Mouse (Mus musculus): Measurements from ENCODE around the gene Ttyh1. TPM values are rescaled to one million over a fixed set of nuclear protein-coding genes. Genes with fewer than 3 reads are reported as not detected.

The Ttyh1 gene
- polyA plus RNA-seq, 1 experiment from 2014 or later = 3.7 TPM

GRCm38 (mm10) chr7:4163571-4164072, 44.4 kb downstream of the Ttyh1 start:
- Histone ChIP-seq H3K36me3 (ENCODE audit: control insufficient read depth, insufficient read depth) (no peaks in the 10 kb centered on the region), H3K9ac (ENCODE audit: low read depth, low read length) (peak overlapping the region; percentile 72), H3K27ac (ENCODE audit: low read depth, low read length) (peak overlapping the region; percentile 96), H3K4me1 (replicated peaks; ENCODE audit: control insufficient read depth, insufficient read depth, low read length) (no peaks in the 10 kb centered on the region; the same call in 1 of the 2 replicates), H3K9me3 (ENCODE audit: control insufficient read depth) (no peaks in the 10 kb centered on the region), H3K4me2 (replicated peaks; ENCODE audit: low read depth) (peak overlapping the region; percentile 77), H3K27me3 (replicated peaks; ENCODE audit: control insufficient read depth, insufficient read depth, low read length) (no peaks in the 10 kb centered on the region), H3K4me3 (ENCODE audit: low read depth, low read length) (peak overlapping the region; percentile 71)
- peak; percentile 55 for ATAC-seq
- no peak for TF ChIP-seq CTCF (IDR thresholded peaks at IDR 0.05; ENCODE audit: low read depth)
- whole genome bisulfite sequencing = under 1% methylated on average over 11 of the region's 11 CpGs

GRCm38 (mm10) chr7:4164090-4164910, 45.1 kb downstream of the Ttyh1 start, which contains the start of gene Cdc42ep5:
TSS of gene Cdc42ep5 (minus strand) at chr7:4164860.
- Histone ChIP-seq H3K36me3 (ENCODE audit: control insufficient read depth, insufficient read depth) (no peaks in the 10 kb centered on the region), H3K4me2 (replicated peaks; ENCODE audit: low read depth) (peak within 1 kb of the TSS; percentile 77), H3K4me3 (ENCODE audit: low read depth, low read length) (peak within 1 kb of the TSS; percentile 71), H3K9me3 (ENCODE audit: control insufficient read depth) (no peaks in the 10 kb centered on the region), H3K4me1 (replicated peaks; ENCODE audit: control insufficient read depth, insufficient read depth, low read length) (no peaks in the 10 kb centered on the region; the same call in 1 of the 2 replicates), H3K9ac (ENCODE audit: low read depth, low read length) (peak within 1 kb of the TSS; percentile 72), H3K27ac (ENCODE audit: low read depth, low read length) (peak within 1 kb of the TSS; percentile 96), H3K27me3 (replicated peaks; ENCODE audit: control insufficient read depth, insufficient read depth, low read length) (no peaks in the 10 kb centered on the region)
- under 1% methylated on average over 19 of the region's 20 CpGs for WGBS
- no peak for TF ChIP-seq CTCF (IDR thresholded peaks at IDR 0.05; ENCODE audit: low read depth)
- ATAC-seq = peak; percentile 69

- no peaks in the 10 kb centered on the region for H3K27me3 ChIP-seq (replicated peaks; ENCODE audit: control insufficient read depth, insufficient read depth, low read length)
- H3K9me3 ChIP-seq (ENCODE audit: control insufficient read depth) = no peaks in the 10 kb centered on the region
- peak; percentile 58 for ATAC-seq
- H3K4me2 ChIP-seq (replicated peaks; ENCODE audit: low read depth) = peak overlapping the region; percentile 77
- peak overlapping the region; percentile 96 for H3K27ac ChIP-seq (ENCODE audit: low read depth, low read length)
- no peaks in the 10 kb centered on the region for H3K36me3 ChIP-seq (ENCODE audit: control insufficient read depth, insufficient read depth)
- no peaks in the 10 kb centered on the region; the same call in 1 of the 2 replicates for H3K4me1 ChIP-seq (replicated peaks; ENCODE audit: control insufficient read depth, insufficient read depth, low read length)
- H3K4me3 ChIP-seq (ENCODE audit: low read depth, low read length) = peak overlapping the region; percentile 71
- WGBS = 7% methylated on average over 3 of the region's 3 CpGs
- no peak for TF ChIP-seq CTCF (IDR thresholded peaks at IDR 0.05; ENCODE audit: low read depth)
- H3K9ac ChIP-seq (ENCODE audit: low read depth, low read length) = peak overlapping the region; percentile 40; the same call in 1 of the 2 replicates
Measured at GRCm38 (mm10) chr7:4165286-4165685, 46.1 kb downstream of the Ttyh1 start.

GRCm38 (mm10) chr7:4167098-4167497, 47.9 kb downstream of the Ttyh1 start:
- H3K27ac ChIP-seq (ENCODE audit: low read depth, low read length) = peak overlapping the region; percentile 76
- no peaks in the 10 kb centered on the region; the same call in 1 of the 2 replicates for H3K4me1 ChIP-seq (replicated peaks; ENCODE audit: control insufficient read depth, insufficient read depth, low read length)
- no peaks in the 10 kb centered on the region for H3K27me3 ChIP-seq (replicated peaks; ENCODE audit: control insufficient read depth, insufficient read depth, low read length)
- no peaks in the 10 kb centered on the region for H3K36me3 ChIP-seq (ENCODE audit: control insufficient read depth, insufficient read depth)
- ATAC-seq = peak; percentile 24
- H3K9me3 ChIP-seq (ENCODE audit: control insufficient read depth) = no peaks in the 10 kb centered on the region
- no peak for TF ChIP-seq CTCF (IDR thresholded peaks at IDR 0.05; ENCODE audit: low read depth)
- no peak overlapping the region for H3K4me3 ChIP-seq (ENCODE audit: low read depth, low read length)
- 0 out of 2 replicates have a peak overlapping the region, but pooled peaks have one; percentile 0 for H3K4me2 ChIP-seq (replicated peaks; ENCODE audit: low read depth)
- H3K9ac ChIP-seq (ENCODE audit: low read depth, low read length) = no peak overlapping the region

DNA sequence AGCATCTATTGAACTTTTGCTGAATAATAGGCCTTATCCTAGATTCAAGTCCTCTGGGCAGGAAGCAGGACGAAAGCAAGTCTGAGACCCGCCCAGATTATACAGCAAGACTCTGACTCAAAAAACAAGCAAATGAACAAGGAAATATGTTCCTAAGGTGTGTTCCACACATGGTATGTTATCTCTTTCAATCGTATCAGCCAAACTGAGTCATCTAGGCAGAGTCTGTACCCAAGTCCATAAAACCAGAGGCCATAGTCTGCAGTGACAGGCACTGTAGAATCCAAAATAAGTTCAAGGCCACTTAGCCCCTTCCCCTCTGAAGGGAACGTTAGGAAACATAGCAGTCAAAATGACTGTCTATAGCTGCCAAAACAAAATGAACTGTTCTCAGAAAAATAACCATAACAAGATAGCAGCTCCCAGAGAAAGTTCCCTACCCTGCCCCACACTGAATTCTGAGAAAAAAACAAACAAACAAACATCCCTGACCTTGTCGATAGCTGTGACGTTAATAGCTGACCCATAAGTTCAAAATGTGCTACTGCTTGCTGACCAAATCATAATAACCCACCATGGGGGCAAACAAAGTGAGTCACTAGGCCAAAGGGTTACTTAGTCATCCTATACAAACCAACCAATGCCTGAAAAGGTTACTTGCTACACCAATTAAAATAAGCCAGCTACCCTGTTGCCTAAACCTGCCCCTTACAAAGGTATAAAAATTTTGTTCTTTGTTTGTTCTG, 51.2 kb downstream of the Ttyh1 start:
- Histone ChIP-seq H3K27me3 (replicated peaks; ENCODE audit: control insufficient read depth, insufficient read depth, low read length) (no peaks in the 10 kb centered on the region), H3K4me2 (replicated peaks; ENCODE audit: low read depth) (no peak overlapping the region), H3K9ac (ENCODE audit: low read depth, low read length) (no peak overlapping the region), H3K27ac (ENCODE audit: low read depth, low read length) (peak overlapping the region; percentile 70), H3K9me3 (ENCODE audit: control insufficient read depth) (no peaks in the 10 kb centered on the region), H3K4me1 (replicated peaks; ENCODE audit: control insufficient read depth, insufficient read depth, low read length) (no peaks in the 10 kb centered on the region), H3K4me3 (ENCODE audit: low read depth, low read length) (no peak overlapping the region), H3K36me3 (ENCODE audit: control insufficient read depth, insufficient read depth) (no peaks in the 10 kb centered on the region)
- WGBS = 38% methylated on average over 6 of the region's 6 CpGs
- no peak for TF ChIP-seq CTCF (IDR thresholded peaks at IDR 0.05; ENCODE audit: low read depth)
- peak; percentile 81 for ATAC-seq

DNA sequence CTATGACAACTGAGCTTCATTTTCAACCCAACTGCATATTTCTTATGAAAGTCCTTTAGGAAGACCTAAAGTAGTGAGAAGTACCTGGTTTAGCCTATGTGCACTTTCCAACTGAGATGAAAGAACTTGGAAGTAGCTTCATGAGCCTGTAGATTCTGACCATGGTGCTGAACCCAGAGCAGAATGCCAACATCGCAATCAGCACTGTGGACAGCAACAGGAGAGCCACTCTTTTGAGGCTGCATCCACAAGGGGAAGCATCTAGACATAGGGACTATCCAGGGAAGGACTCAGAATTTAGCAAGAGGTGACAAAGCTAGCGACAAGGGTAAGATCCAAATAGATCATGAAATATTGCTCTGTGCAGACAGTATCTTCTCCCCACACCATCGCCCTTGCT, 59.2 kb downstream of the Ttyh1 start:
- H3K4me2 ChIP-seq (replicated peaks; ENCODE audit: low read depth) = no peak overlapping the region
- H3K36me3 ChIP-seq (ENCODE audit: control insufficient read depth, insufficient read depth) = no peaks in the 10 kb centered on the region
- TF ChIP-seq CTCF (IDR thresholded peaks at IDR 0.05; ENCODE audit: low read depth) = peak; percentile 46
- H3K27ac ChIP-seq (ENCODE audit: low read depth, low read length) = no peak overlapping the region
- H3K9ac ChIP-seq (ENCODE audit: low read depth, low read length) = no peak overlapping the region
- no peaks in the 10 kb centered on the region for H3K4me1 ChIP-seq (replicated peaks; ENCODE audit: control insufficient read depth, insufficient read depth, low read length)
- H3K4me3 ChIP-seq (ENCODE audit: low read depth, low read length) = no peak overlapping the region
- no peaks in the 10 kb centered on the region for H3K27me3 ChIP-seq (replicated peaks; ENCODE audit: control insufficient read depth, insufficient read depth, low read length)
- 44% methylated on average over 3 of the region's 3 CpGs for WGBS
- H3K9me3 ChIP-seq (ENCODE audit: control insufficient read depth) = no peaks in the 10 kb centered on the region
- no peak for ATAC-seq

Other genes with a start within 250 kb of the Ttyh1 start
- not detected in 2 replicates for gene Gm14548, start 221.3 kb upstream of the Ttyh1 start, polyA plus RNA-seq (2015; fragmentation: Nextera tagmentation; extraction: Ambion mirVana)
- gene Lilra6, start 203.9 kb upstream of the Ttyh1 start, polyA plus RNA-seq (2015; fragmentation: Nextera tagmentation; extraction: Ambion mirVana) = not detected in 2 replicates
- gene Lair1, start 56.2 kb upstream of the Ttyh1 start, polyA plus RNA-seq (2015; fragmentation: Nextera tagmentation; extraction: Ambion mirVana) = 3.5 and 3.7 TPM in 2 replicates
- 13.8 and 15.2 TPM in 2 replicates for gene Leng8, start 17.6 kb downstream of the Ttyh1 start, polyA plus RNA-seq (2015; fragmentation: Nextera tagmentation; extraction: Ambion mirVana)
- gene Leng9, start 31.0 kb downstream of the Ttyh1 start, polyA plus RNA-seq (2015; fragmentation: Nextera tagmentation; extraction: Ambion mirVana) = 14.1 and 16.0 TPM in 2 replicates
- 120 and 126 TPM in 2 replicates for gene Cdc42ep5, start 45.5 kb downstream of the Ttyh1 start, polyA plus RNA-seq (2015; fragmentation: Nextera tagmentation; extraction: Ambion mirVana)
- 0.37 and 0.47 TPM in 2 replicates for gene Lilra5, start 118.3 kb downstream of the Ttyh1 start, polyA plus RNA-seq (2015; fragmentation: Nextera tagmentation; extraction: Ambion mirVana)
- not detected in 2 replicates for gene Ncr1, start 218.3 kb downstream of the Ttyh1 start, polyA plus RNA-seq (2015; fragmentation: Nextera tagmentation; extraction: Ambion mirVana)

Data from intestine, postnatal 0 days (tissue).